Mouse (Mus musculus) kidney, adult 2 months (tissue): ENCODE data around the gene Gm21983.

ENCODE experiments used
- CTCF ChIP-seq: fragments of 200-500 bp; conservative IDR thresholded peaks from 2 replicates; pipeline ENCODE4 v1.5.1; 2011; ENCODE audit warnings: low read depth, mild to moderate bottlenecking, control low read depth, low read length, moderate library complexity, mixed read lengths; ENCODE audit not compliant: insufficient read depth, insufficient read length
- POLR2A ChIP-seq: fragments of 200-500 bp; IDR thresholded peaks from one replicate; pipeline ENCODE4 v1.6.1; 2011; ENCODE audit warnings: low read depth, low read length, control low read depth

DNA sequence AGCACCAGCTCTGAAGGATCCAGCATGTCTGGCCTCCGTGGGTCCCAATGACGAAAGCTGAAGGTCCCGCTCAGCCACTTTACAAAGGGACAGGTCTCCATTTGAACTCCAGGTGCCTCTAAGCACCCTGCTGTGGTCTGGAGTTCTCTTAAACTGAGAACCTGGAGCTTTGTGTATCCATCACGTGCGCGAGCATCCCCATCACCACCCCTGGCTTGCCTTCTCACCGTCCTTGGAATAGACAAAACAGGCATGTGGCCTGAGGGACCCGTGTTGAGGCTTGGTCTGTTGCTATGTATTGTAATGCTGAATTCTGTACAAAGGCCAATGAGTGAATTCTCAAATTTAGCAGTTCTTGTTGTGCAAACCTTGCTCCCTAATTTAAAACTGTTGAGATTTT is 17.9 kb upstream of the Gm21983 start:
- TF ChIP-seq CTCF (no peak), POLR2A (no peak)
